In genomic region chr5:24915119-24915518, GRCm38 (mm10) we compare ENCODE assay signal across 22 mouse cellular contexts.
A peak's percentile ranks its signal among the peaks of the same experiment; 100 is the strongest.
DNase-seq lines count a peak whose midpoint lies in the region; ATAC-seq and TF ChIP-seq lines count a peak whose summit lies in the region.
"Had no signal": no experiment of that assay in that cellular context is flagged by ENCODE, and none has a peak within 500 bp of the region (broad histone marks: within the 10 kb centered on the region; RNA-seq: fewer than 3 reads in every experiment).

No protein-coding gene starts in this region.

- H3K4me2 ChIP-seq in lung, embryonic 14.5 days, result no peak overlapping the region
- H3K4me2 ChIP-seq: forebrain, embryonic 15.5 days; hindbrain, embryonic 13.5 days had no signal

- no peaks in the 10 kb centered on the region for H3K36me3 ChIP-seq in lung, embryonic 14.5 days (ENCODE audit: insufficient read depth)
- H3K36me3 ChIP-seq: embryonic facial prominence, embryonic 10.5 days; forebrain, embryonic 15.5 days; G1E; heart, embryonic 10.5 days; hindbrain, embryonic 13.5 days had no signal

- no peaks in the 10 kb centered on the region for H3K27me3 ChIP-seq in lung, embryonic 14.5 days (ENCODE audit: insufficient read depth, low read length)
- H3K27me3 ChIP-seq: forebrain, embryonic 15.5 days; hindbrain, embryonic 13.5 days had no signal

- 55% methylated on average over 5 of the region's 5 CpGs for WGBS in lung, embryonic 14.5 days

- H3K4me1 ChIP-seq in lung, embryonic 14.5 days (ENCODE audit: insufficient read depth), result no peaks in the 10 kb centered on the region
- H3K4me1 ChIP-seq: forebrain, embryonic 15.5 days; hindbrain, embryonic 13.5 days had no signal

- TF ChIP-seq CTCF in lung, embryonic 14.5 days (IDR thresholded peaks at IDR 0.05; ENCODE audit: low read depth), result no peak

- ATAC-seq in lung, embryonic 14.5 days (ENCODE audit: insufficient read depth), result peak; percentile 42; the same call in 1 of the 2 replicates
- ATAC-seq in megakaryocyte, adult 5-6 weeks (ENCODE audit: poor library complexity, severe bottlenecking), result peak; percentile 56
- ATAC-seq: activated CD4-positive, CD25-positive, alpha-beta regulatory T cell, adult 4 months; forebrain, embryonic 15.5 days had no signal

- H3K27ac ChIP-seq in lung, embryonic 14.5 days (ENCODE audit: low read depth), result no peak overlapping the region
- H3K27ac ChIP-seq: embryonic facial prominence, embryonic 10.5 days; forebrain, embryonic 15.5 days; heart, embryonic 10.5 days; hindbrain, embryonic 13.5 days had no signal

- H3K9me3 ChIP-seq in lung, embryonic 14.5 days (ENCODE audit: low read depth, low read length), result no peaks in the 10 kb centered on the region
- H3K9me3 ChIP-seq: embryonic facial prominence, embryonic 10.5 days; forebrain, embryonic 15.5 days; G1E; heart, embryonic 10.5 days; hindbrain, embryonic 13.5 days had no signal

- H3K9ac ChIP-seq in lung, embryonic 14.5 days, result no peak overlapping the region
- H3K9ac ChIP-seq: forebrain, embryonic 15.5 days; hindbrain, embryonic 13.5 days had no signal

- H3K4me3 ChIP-seq in lung, embryonic 14.5 days (ENCODE audit: low read depth, low read length), result no peak overlapping the region
- H3K4me3 ChIP-seq: embryonic facial prominence, embryonic 10.5 days; forebrain, embryonic 15.5 days; heart, embryonic 10.5 days; hindbrain, embryonic 13.5 days had no signal

- DNase-seq in lung, embryonic 14.5 days, result peak; percentile 11
- DNase-seq in lung, postnatal 14 days, result no peak
- DNase-seq in 416B (ENCODE audit: low read depth), result peak; percentile 92
- DNase-seq in T-cell, adult 2 months (ENCODE audit: low spot score), result peak; percentile 42
- no peak for DNase-seq in layer of hippocampus, postnatal 25 days (ENCODE audit: extremely low spot score in 1 of 2, low spot score in 1 of 2)
- no peak for DNase-seq in cerebellum, adult 8-10 months
- DNase-seq in layer of hippocampus, adult 9-10 months (ENCODE audit: low spot score), result no peak
- DNase-seq: adrenal gland, postnatal 14 days; cerebellum, adult 11-12 months; cerebellum, adult 9-11 months; cerebellum, postnatal 36 days; gastrocnemius, postnatal 36 days; heart, adult 18-20 months; heart, postnatal 10 days; heart, postnatal 4 days had no signal

Comparison
In these comparisons a context has a peak if more than half of its experiments do, and no peak if none do; other contexts are left out.
1. DNase-seq: peak in lung, embryonic 14.5 days (single experiment), 416B (single experiment) and T-cell, adult 2 months (single experiment); none in lung, postnatal 14 days (single experiment), layer of hippocampus, postnatal 25 days (0 of 2), cerebellum, adult 8-10 months (single experiment) and layer of hippocampus, adult 9-10 months (single experiment).